ENCODE assay signal across 9 mouse cellular contexts in genomic region chr11:58937909-58938308, GRCm38 (mm10). TPM values are rescaled to one million over a fixed set of nuclear protein-coding genes. Genes with fewer than 3 reads are reported as not detected.
DNase-seq lines count a peak whose midpoint lies in the region; ATAC-seq and TF ChIP-seq lines count a peak whose summit lies in the region.
"Had no signal": no experiment of that assay in that cellular context is flagged by ENCODE, and none has a peak within 500 bp of the region (broad histone marks: within the 10 kb centered on the region; RNA-seq: fewer than 3 reads in every experiment).

No protein-coding gene starts in this region.

- peak overlapping the region; percentile 94 for H3K9ac ChIP-seq in limb, embryonic 14.5 days (ENCODE audit: low read depth, low read length, severe bottlenecking)
- peak overlapping the region; percentile 99 for H3K9ac ChIP-seq in neural tube, embryonic 13.5 days

- peaks cover 21% of the 10 kb centered on the region for H3K4me1 ChIP-seq in E14TG2a.4 (replicated peaks; ENCODE audit: low read depth, low read length)
- peaks cover 12% of the 10 kb centered on the region for H3K4me1 ChIP-seq in limb, embryonic 14.5 days (ENCODE audit: control insufficient read depth, insufficient read depth, low read length)
- H3K4me1 ChIP-seq in neural tube, embryonic 13.5 days (replicated peaks) = peaks cover 32% of the 10 kb centered on the region

- under 1% methylated on average over 13 of the region's 13 CpGs for WGBS in limb, embryonic 14.5 days
- WGBS in neural tube, embryonic 13.5 days = under 1% methylated on average over 10 of the region's 13 CpGs

- ATAC-seq in erythroblast, adult 5-6 weeks (replicated peaks; ENCODE audit: low FRiP score, poor library complexity, severe bottlenecking) = peak; percentile 53
- no peak for ATAC-seq in limb, embryonic 14.5 days (ENCODE audit: low FRiP score, low read depth)
- ATAC-seq in neural tube, embryonic 13.5 days (ENCODE audit: low read depth) = peak; percentile 11

- 0 out of 2 replicates have a peak, but pooled peaks cover 4% of the 10 kb centered on the region for H3K27me3 ChIP-seq in E14TG2a.4 (ENCODE audit: insufficient read depth, low read length)
- H3K27me3 ChIP-seq in limb, embryonic 14.5 days (ENCODE audit: control insufficient read depth, insufficient read depth, low read length) = no peaks in the 10 kb centered on the region
- no peaks in the 10 kb centered on the region for H3K27me3 ChIP-seq in neural tube, embryonic 13.5 days

- H3K36me3 ChIP-seq in E14TG2a.4 (ENCODE audit: insufficient read depth, low read length) = peaks cover 42% of the 10 kb centered on the region
- H3K36me3 ChIP-seq in limb, embryonic 14.5 days (ENCODE audit: control insufficient read depth, insufficient read depth, low read length) = peaks cover 41% of the 10 kb centered on the region
- peaks cover 39% of the 10 kb centered on the region for H3K36me3 ChIP-seq in neural tube, embryonic 13.5 days

- TF ChIP-seq POLR2A in limb, embryonic 14.5 days (IDR thresholded peaks at IDR 0.05; ENCODE audit: borderline replicate concordance, extremely low read depth, insufficient read depth, insufficient read length) = no peak

- H3K27ac ChIP-seq in gastrocnemius, adult 2 months = peak overlapping the region; percentile 98
- H3K27ac ChIP-seq in limb, embryonic 14.5 days (replicated peaks; ENCODE audit: low read depth, low read length) = no peak overlapping the region
- peak overlapping the region; percentile 96 for H3K27ac ChIP-seq in neural tube, embryonic 13.5 days (replicated peaks)

- intact Hi-C loops in gastrocnemius, adult 2 months (cut with DNase I) = no loop called here

- DNase-seq in gastrocnemius, adult 2 months = no peak
- DNase-seq in gastrocnemius, postnatal 10 days = no peak
- no peak for DNase-seq in limb, embryonic 14.5 days (ENCODE audit: low spot score)
- DNase-seq in ovary, postnatal 10 days (ENCODE audit: low spot score) = no peak
- DNase-seq in layer of hippocampus, adult 8-10 months (ENCODE audit: low spot score in 2 of 2) = no peak

- H3K4me2 ChIP-seq in limb, embryonic 14.5 days (replicated peaks; ENCODE audit: low read depth, low read length, severe bottlenecking) = peak overlapping the region; percentile 70
- H3K4me2 ChIP-seq in neural tube, embryonic 13.5 days = peak overlapping the region; percentile 94

- no peak for TF ChIP-seq CTCF in gastrocnemius, adult 2 months (IDR thresholded peaks at IDR 0.05)
- no peak for TF ChIP-seq CTCF in E14TG2a.4 (conservative IDR thresholded peaks at IDR 0.05; ENCODE audit: low read length)

- H3K4me3 ChIP-seq in gastrocnemius, adult 2 months = peak overlapping the region; percentile 76
- peak overlapping the region; percentile 92 for H3K4me3 ChIP-seq in E14TG2a.4 (replicated peaks; ENCODE audit: low read length)
- peak overlapping the region; percentile 84 for H3K4me3 ChIP-seq in limb, embryonic 14.5 days (replicated peaks; ENCODE audit: low read length)
- peak overlapping the region; percentile 96 for H3K4me3 ChIP-seq in neural tube, embryonic 13.5 days

- no peaks in the 10 kb centered on the region for H3K9me3 ChIP-seq in E14TG2a.4 (ENCODE audit: low read length)
- no peaks in the 10 kb centered on the region for H3K9me3 ChIP-seq in limb, embryonic 14.5 days (ENCODE audit: control insufficient read depth, low read length)
- no peaks in the 10 kb centered on the region for H3K9me3 ChIP-seq in neural tube, embryonic 13.5 days

RNA-seq across cellular contexts. Expression of gene Rnf187, which starts 0.8 kb away (rescaled TPM):
- total RNA-seq in gastrocnemius, adult 2 months (2021) = 100 to 1,000 TPM in 1 of 2 experiments, 10 to 100 TPM in 1; 95.2 to 101 TPM
- total RNA-seq in gastrocnemius, postnatal 10 days (2021) = 100 to 1,000 TPM; 160 to 172 TPM
- 18.6 and 23.6 TPM in 2 replicates for total RNA-seq in erythroblast, adult 5-6 weeks (2015; ENCODE audit: low replicate concordance)
- 32.3 and 36.6 TPM in 2 replicates for total RNA-seq in erythroblast, adult 5-6 weeks (2017; ENCODE audit: low replicate concordance)
- 248 and 327 TPM in 2 replicates for polyA plus RNA-seq in limb, embryonic 14.5 days (2012; rRNA removed)
- polyA plus RNA-seq in limb, embryonic 14.5 days (2014; fragmentation: Nextera tagmentation; extraction: Ambion mirVana) = 284 and 312 TPM in 2 replicates
- polyA plus RNA-seq in neural tube, embryonic 13.5 days (2015; fragmentation: Nextera tagmentation; extraction: Ambion mirVana) = 576 and 601 TPM in 2 replicates
- 100 to 1,000 TPM; 426 to 450 (median 442) TPM for total RNA-seq in layer of hippocampus, adult 8-10 months (2022)

RNA-seq across cellular contexts. Expression of gene Hist3h2ba, which starts 10.8 kb away (rescaled TPM):
- not detected for total RNA-seq in gastrocnemius, adult 2 months (2021)
- total RNA-seq in gastrocnemius, postnatal 10 days (2021) = 1 to 10 TPM; 7.3 to 8.0 TPM
- total RNA-seq in erythroblast, adult 5-6 weeks (2015; ENCODE audit: low replicate concordance) = 7.5 and 25.9 TPM in 2 replicates
- total RNA-seq in erythroblast, adult 5-6 weeks (2017; ENCODE audit: low replicate concordance) = 40.6 and 51.9 TPM in 2 replicates
- polyA plus RNA-seq in limb, embryonic 14.5 days (2012; rRNA removed) = 81.5 and 90.3 TPM in 2 replicates
- polyA plus RNA-seq in limb, embryonic 14.5 days (2014; fragmentation: Nextera tagmentation; extraction: Ambion mirVana) = 14.6 and 19.3 TPM in 2 replicates
- 278 and 296 TPM in 2 replicates for polyA plus RNA-seq in neural tube, embryonic 13.5 days (2015; fragmentation: Nextera tagmentation; extraction: Ambion mirVana)
- total RNA-seq in layer of hippocampus, adult 8-10 months (2022) = 10 to 100 TPM; 71.4 to 92.2 (median 75.7) TPM

RNA-seq across cellular contexts. Expression of gene Hist3h2a, which starts 16.6 kb away (rescaled TPM):
- total RNA-seq in gastrocnemius, adult 2 months (2021) = 10 to 100 TPM; 10.5 to 11.3 TPM
- 10 to 100 TPM; 25.1 to 25.6 TPM for total RNA-seq in gastrocnemius, postnatal 10 days (2021)
- 30.5 and 41.5 TPM in 2 replicates for total RNA-seq in erythroblast, adult 5-6 weeks (2015; ENCODE audit: low replicate concordance)
- total RNA-seq in erythroblast, adult 5-6 weeks (2017; ENCODE audit: low replicate concordance) = 255 and 279 TPM in 2 replicates
- 28.2 and 33.2 TPM in 2 replicates for polyA plus RNA-seq in limb, embryonic 14.5 days (2012; rRNA removed)
- polyA plus RNA-seq in limb, embryonic 14.5 days (2014; fragmentation: Nextera tagmentation; extraction: Ambion mirVana) = 25.4 and 26.0 TPM in 2 replicates
- 124 and 126 TPM in 2 replicates for polyA plus RNA-seq in neural tube, embryonic 13.5 days (2015; fragmentation: Nextera tagmentation; extraction: Ambion mirVana)
- total RNA-seq in layer of hippocampus, adult 8-10 months (2022) = 10 to 100 TPM; 48.9 to 64.2 (median 56.8) TPM

RNA-seq across cellular contexts. Expression of gene Trim17, which starts 16.6 kb away (rescaled TPM):
- under 1 TPM; 0.08 to 0.33 TPM for total RNA-seq in gastrocnemius, adult 2 months (2021)
- total RNA-seq in gastrocnemius, postnatal 10 days (2021) = under 1 TPM; 0.14 TPM
- 0.63 TPM in 1 of 2 replicates, not detected in the other for total RNA-seq in erythroblast, adult 5-6 weeks (2015; ENCODE audit: low replicate concordance)
- total RNA-seq in erythroblast, adult 5-6 weeks (2017; ENCODE audit: low replicate concordance) = 1.5 TPM in 1 of 2 replicates, not detected in the other
- polyA plus RNA-seq in limb, embryonic 14.5 days (2012; rRNA removed) = 0.87 and 1.3 TPM in 2 replicates
- polyA plus RNA-seq in limb, embryonic 14.5 days (2014; fragmentation: Nextera tagmentation; extraction: Ambion mirVana) = 1.2 and 1.3 TPM in 2 replicates
- 0.90 and 1.3 TPM in 2 replicates for polyA plus RNA-seq in neural tube, embryonic 13.5 days (2015; fragmentation: Nextera tagmentation; extraction: Ambion mirVana)
- 1 to 10 TPM; 2.8 to 6.3 (median 4.8) TPM for total RNA-seq in layer of hippocampus, adult 8-10 months (2022)

RNA-seq across cellular contexts. Expression of gene Btnl10, which starts 20.2 kb away (rescaled TPM):
- not detected for total RNA-seq in gastrocnemius, adult 2 months (2021)
- 1 to 10 TPM in 1 of 2 experiments, not detected in 1; 1.1 TPM for total RNA-seq in gastrocnemius, postnatal 10 days (2021)
- total RNA-seq in erythroblast, adult 5-6 weeks (2015; ENCODE audit: low replicate concordance) = 296 and 325 TPM in 2 replicates
- 491 and 558 TPM in 2 replicates for total RNA-seq in erythroblast, adult 5-6 weeks (2017; ENCODE audit: low replicate concordance)
- 0.04 and 0.05 TPM in 2 replicates for polyA plus RNA-seq in limb, embryonic 14.5 days (2012; rRNA removed)
- not detected in 2 replicates for polyA plus RNA-seq in limb, embryonic 14.5 days (2014; fragmentation: Nextera tagmentation; extraction: Ambion mirVana)
- polyA plus RNA-seq in neural tube, embryonic 13.5 days (2015; fragmentation: Nextera tagmentation; extraction: Ambion mirVana) = not detected in 2 replicates
- total RNA-seq in layer of hippocampus, adult 8-10 months (2022) = under 1 TPM in 1 of 4 experiments, not detected in 3; 0.14 TPM
- polyA plus RNA-seq: Patski had no signal

Comparison
In these comparisons a context has a peak if more than half of its experiments do, and no peak if none do; other contexts are left out.
1. RNA of gene Hist3h2ba, which starts 10.8 kb away (total RNA-seq): 71.4 to 92.2 TPM in layer of hippocampus, adult 8-10 months, 7.5 to 51.9 TPM in erythroblast, adult 5-6 weeks and 7.3 to 8.0 TPM in gastrocnemius, postnatal 10 days; not detected in gastrocnemius, adult 2 months; every median in the first group is over 4 times any median in the second.
2. Peak in every context shown above with its lines, with median percentiles within 50 percentile points of each other: H3K4me3 ChIP-seq.